Mouse (Mus musculus) left cerebral cortex, postnatal 14 days (tissue): ENCODE results near the gene Smarcd1. TPM values are rescaled to one million over a fixed set of nuclear protein-coding genes. Genes with fewer than 3 reads are reported as not detected.
"Not testable (repeated sequence)": the region's sequence is repeated elsewhere in the genome, so short reads cannot be mapped to it uniquely, and the experiment has no call there.

Experiments used
- DNase-seq, 2 experiments: peaks; one replicate each; pipeline ENCODE4 v3.0.0; 2021 to 2022; ENCODE audit warnings: low spot score in 2 of 2, mixed read lengths in 1 of 2
- intact Hi-C: fragments of 180-260 bp; cut with DNase I; formaldehyde crosslinking; loops from one replicate; pipeline ENCODE4 v1.15.1; 2025
- total RNA-seq, 2 experiments: library from RNA; stranded (reverse); gene quantifications; 2 replicates each; pipeline ENCODE4 v1.2.3; 2021

Smarcd1 gene
- total RNA-seq, 2 experiments from 2014 or later: 142 to 143 TPM

DNA sequence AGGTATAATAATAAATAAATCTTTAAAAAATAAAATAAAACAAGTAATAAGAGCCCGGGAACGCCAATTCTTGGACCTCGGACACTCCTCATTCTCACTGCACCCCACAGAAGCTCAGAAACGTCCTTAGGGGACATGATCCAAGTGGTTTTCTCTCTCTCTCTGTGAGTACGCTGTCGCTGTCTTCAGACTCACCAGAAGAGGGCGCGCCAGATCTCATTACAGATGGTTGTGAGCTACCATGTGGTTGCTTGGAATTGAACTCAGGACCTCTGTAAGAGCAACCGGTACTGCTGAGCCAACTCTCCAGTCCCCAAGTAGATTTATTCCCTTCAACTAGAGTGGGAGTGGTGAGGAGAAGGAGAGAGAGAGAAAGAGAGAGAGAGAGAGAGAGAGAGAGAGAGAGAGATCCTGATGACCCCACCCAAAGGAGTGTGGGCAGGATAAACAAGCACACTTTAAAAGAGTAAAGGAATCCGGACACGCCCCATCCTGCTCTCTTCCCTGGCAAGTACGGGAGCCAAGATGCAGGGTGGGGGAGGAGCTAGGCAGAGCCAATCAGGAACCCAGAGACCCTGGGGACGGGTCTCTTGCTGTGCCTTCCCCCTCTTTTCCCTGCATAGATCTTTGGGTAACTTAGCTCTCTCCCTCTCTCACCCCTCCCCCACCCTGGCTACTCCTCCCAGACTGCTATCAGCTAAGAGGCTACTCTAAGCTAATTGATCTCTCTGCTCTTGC lies 23.7 kb upstream of the Smarcd1 start:
- intact Hi-C loops: loop anchor here (10.0 kb wide), 1 partner anchor 263 kb away; no protein-coding TSS in a partner anchor
- no peak for DNase-seq

DNA sequence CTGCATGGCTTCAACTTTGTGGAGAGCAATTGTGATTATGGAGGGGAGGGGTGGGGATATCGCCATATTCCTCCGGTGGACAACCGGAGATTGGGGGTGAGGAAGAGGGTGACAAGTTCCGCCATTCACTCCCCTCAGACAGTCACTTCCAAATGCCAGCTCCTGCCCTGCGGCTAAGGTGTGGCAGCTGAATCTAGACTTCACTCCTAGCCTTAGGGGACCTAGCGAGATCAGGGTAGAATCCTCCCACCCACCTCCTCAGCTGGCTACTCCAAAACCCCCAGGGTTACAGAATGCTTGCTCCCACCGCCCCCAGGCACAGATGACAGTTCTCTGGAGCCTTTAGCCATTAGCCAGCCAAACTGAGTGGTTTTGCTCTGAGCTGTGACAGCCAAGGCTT lies 22.9 kb upstream of the Smarcd1 start:
- intact Hi-C loops: loop anchor here (10.0 kb wide), 1 partner anchor 264 kb away; no protein-coding TSS in a partner anchor
- DNase-seq: no peak

GRCm38 (mm10) chr15:99682880-99683279 lies 19.0 kb upstream of the Smarcd1 start:
- intact Hi-C loops: no loop called here

GRCm38 (mm10) chr15:99684156-99684555 lies 17.8 kb upstream of the Smarcd1 start:
- no peak for DNase-seq
- intact Hi-C loops: no loop called here

More at GRCm38 (mm10) chr15:99682880-99683279, 19.0 kb upstream of the Smarcd1 start:
- no peak for DNase-seq

GRCm38 (mm10) chr15:99688712-99689111 lies 13.2 kb upstream of the Smarcd1 start:
- peak; percentile 63 to 75 for DNase-seq
- intact Hi-C loops: loop anchor here (5.0 kb wide), 2 partner anchors 91 to 191 kb away; no protein-coding TSS in a partner anchor

GRCm38 (mm10) chr15:99690924-99691323 lies 11.0 kb upstream of the Smarcd1 start:
- no peak for DNase-seq
- intact Hi-C loops: no loop called here

DNA sequence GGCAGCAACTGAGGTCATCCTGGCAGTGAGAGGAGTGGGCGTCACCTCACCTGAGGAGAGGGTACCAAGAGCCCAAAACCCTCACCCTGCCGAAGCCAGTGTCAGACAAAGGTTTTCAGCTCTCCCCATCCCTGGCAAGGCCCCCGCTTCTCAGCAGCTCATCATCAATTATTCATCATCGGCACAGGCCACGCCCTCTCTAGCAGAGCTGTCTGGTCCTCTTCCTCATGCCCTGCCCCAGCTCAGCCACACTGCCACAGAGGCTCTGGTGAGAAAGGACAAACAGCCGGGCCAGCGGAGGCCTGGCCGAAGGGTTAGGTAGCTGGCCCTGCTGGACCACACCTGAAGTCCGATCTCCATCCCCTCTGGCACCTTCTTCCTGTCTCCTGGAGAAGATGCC lies 10.0 kb upstream of the Smarcd1 start:
- no peak for DNase-seq
- intact Hi-C loops: no loop called here

- intact Hi-C loops: no loop called here
- DNase-seq: no peak
Measured at GRCm38 (mm10) chr15:99697309-99697708, 4.6 kb upstream of the Smarcd1 start.

DNA sequence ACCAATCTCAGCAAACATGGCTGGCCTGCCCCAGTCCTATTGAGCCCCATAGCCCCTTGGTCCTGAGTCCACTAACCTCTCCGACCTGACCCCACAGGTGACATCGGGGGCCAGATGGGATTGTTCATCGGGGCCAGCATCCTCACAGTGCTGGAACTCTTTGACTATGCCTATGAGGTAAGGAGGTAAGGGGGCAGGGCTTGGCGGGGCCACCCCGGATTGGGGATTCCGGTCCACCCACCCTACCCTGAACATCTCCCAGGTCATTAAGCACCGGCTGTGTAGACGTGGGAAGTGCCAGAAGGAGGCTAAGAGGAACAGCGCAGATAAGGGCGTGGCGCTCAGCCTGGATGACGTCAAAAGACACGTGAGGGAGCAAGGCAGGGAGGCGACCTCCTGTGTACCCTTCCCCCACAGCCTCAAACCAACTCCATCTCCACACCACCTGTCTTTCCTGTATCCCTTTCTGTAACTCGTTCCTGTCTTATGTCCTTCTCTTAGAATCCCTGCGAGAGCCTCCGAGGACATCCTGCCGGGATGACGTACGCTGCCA lies 3.3 kb upstream of the Smarcd1 start:
- peak in 1 of 2 experiments; percentile 50 for DNase-seq

GRCm38 (mm10) chr15:99699715-99700114 lies 2.2 kb upstream of the Smarcd1 start:
- intact Hi-C loops: no loop called here
- DNase-seq: no peak

More for the DNA sequence above, 3.3 kb upstream of the Smarcd1 start:
- intact Hi-C loops: no loop called here

- intact Hi-C loops: no loop called here
- DNase-seq: no peak
Measured at GRCm38 (mm10) chr15:99700219-99701106, 1.5 kb upstream of the Smarcd1 start.

DNA sequence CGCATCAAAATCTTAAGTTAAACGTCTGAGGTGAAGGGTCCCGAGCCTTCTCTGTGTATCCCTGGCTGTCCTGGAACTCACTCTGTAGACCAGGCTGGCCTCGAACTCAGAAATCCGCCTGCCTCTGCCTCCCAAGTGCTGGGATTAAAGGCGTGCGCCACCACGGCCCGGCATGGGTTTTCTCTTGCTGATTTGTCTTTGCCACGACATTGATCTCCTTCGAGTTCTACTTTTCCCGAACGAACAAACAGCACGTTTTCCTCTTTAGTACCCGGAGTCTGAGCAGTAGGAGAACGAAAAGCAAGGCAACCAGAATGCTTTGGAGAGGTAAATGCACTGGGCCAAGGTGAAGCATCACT lies 310 bp upstream of the Smarcd1 start:
- DNase-seq, intact Hi-C loops: not testable (repeated sequence)

- no peak for DNase-seq
- intact Hi-C loops: no loop called here
Measured at GRCm38 (mm10) chr15:99703104-99703503, 1.2 kb downstream of the Smarcd1 start.

- intact Hi-C loops: no loop called here
Measured at GRCm38 (mm10) chr15:99703676-99704040, 1.7 kb downstream of the Smarcd1 start.

DNA sequence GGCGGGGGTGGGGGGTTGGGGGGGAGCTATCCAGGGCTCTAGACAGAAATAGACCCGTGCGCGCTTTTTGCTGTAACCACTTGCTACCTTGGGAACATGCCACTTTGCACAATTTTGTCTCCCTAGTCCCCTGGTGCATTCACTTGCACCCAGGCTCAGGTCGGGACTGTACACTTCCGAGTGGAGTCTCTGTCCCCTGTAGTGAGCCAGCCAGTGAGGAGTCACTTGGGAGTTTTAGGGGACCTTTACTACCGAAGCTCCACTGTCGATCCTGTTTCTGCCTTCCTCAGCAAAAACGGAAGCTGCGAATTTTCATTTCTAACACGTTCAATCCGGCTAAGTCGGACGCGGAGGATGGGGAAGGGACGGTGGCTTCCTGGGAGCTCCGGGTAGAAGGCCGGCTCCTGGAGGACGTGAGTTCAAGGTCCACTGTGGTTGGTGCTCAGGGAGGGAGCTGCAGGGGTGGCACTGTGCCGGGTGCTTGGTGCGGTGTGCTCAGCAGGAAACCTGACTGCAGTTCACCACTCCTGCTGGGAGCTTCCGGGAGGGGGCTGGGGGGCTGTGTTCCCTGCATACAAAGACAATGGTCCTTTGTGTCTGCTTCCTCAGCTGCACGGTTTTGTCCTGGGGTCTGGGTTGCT lies 2.2 kb downstream of the Smarcd1 start:
- intact Hi-C loops: no loop called here
- DNase-seq: peak; percentile 60 to 72

More at GRCm38 (mm10) chr15:99703676-99704040, 1.7 kb downstream of the Smarcd1 start:
- no peak for DNase-seq

GRCm38 (mm10) chr15:99704881-99705280 lies 3.0 kb downstream of the Smarcd1 start:
- intact Hi-C loops: no loop called here
- DNase-seq: peak in 1 of 2 experiments; percentile 47

- DNase-seq: peak; percentile 65 to 73
- intact Hi-C loops: no loop called here
Measured at GRCm38 (mm10) chr15:99705440-99706048, 3.6 kb downstream of the Smarcd1 start, which contains the start of gene Gm17349. Gene Gm17349, minus strand, starts transcription at chr15:99705490.

DNA sequence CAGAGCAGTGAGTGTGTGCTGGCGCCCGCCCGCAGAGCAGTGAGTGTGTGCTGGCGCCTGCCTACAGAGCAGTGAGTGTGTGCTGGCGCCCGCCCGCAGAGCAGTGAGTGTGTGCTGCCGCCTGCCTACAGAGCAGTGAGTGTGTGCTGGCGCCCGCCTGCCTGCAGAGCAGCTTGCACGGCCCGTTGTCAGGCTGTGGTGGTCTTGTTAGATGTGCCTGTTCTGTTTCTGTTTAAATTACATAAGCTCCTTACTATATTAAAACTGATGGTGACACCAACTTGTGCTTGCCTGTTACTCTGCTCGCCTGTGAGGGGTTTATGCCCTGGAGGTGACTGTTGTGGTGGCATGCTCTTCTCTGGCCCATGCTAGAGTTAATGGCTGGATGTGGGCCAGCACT lies 6.2 kb downstream of the Smarcd1 start:
- DNase-seq: no peak
- intact Hi-C loops: no loop called here
